ENCODE assay signal across 8 mouse cellular contexts in genomic region chr19:41629532-41629931, GRCm38 (mm10). TPM values are rescaled to one million over a fixed set of nuclear protein-coding genes. Genes with fewer than 3 reads are reported as not detected.
DNase-seq lines count a peak whose midpoint lies in the region; ATAC-seq lines count a peak whose summit lies in the region.

No protein-coding gene starts in this region.

- no peak overlapping the region for H3K4me2 ChIP-seq in forebrain, embryonic 11.5 days (ENCODE audit: low read depth, low read length, severe bottlenecking)
- H3K4me2 ChIP-seq in intestine, embryonic 16.5 days (ENCODE audit: low read depth, low read length), result no peak overlapping the region

- DNase-seq in adrenal gland, adult 2 months, result peak; percentile 38
- no peak for DNase-seq in adrenal gland, postnatal 4 days (ENCODE audit: low spot score in 2 of 2)
- peak; percentile 74 to 78 for DNase-seq in B cell, adult 2 months
- peak; percentile 63 for DNase-seq in c-Kit-positive CD71-negative TER-119-negative erythroid progenitor cells, embryonic 14.5 days (ENCODE audit: low read depth)
- DNase-seq in forebrain, embryonic 11.5 days (ENCODE audit: low spot score), result peak; percentile 76
- DNase-seq in lung, postnatal 25 days (ENCODE audit: low spot score), result peak; percentile 57
- DNase-seq in right cerebral cortex, postnatal 25 days, result peak; percentile 55

- no peak for ATAC-seq in forebrain, embryonic 11.5 days (replicated peaks; ENCODE audit: low FRiP score)
- 0 out of 2 replicates have a peak, but pooled peaks have one; percentile 28 for ATAC-seq in intestine, embryonic 16.5 days

- H3K27ac ChIP-seq in forebrain, embryonic 11.5 days (ENCODE audit: low read depth, low read length), result no peak overlapping the region
- no peak overlapping the region for H3K27ac ChIP-seq in intestine, embryonic 16.5 days (ENCODE audit: low read length)

- H3K36me3 ChIP-seq in forebrain, embryonic 11.5 days (ENCODE audit: control insufficient read depth, insufficient read depth, low read length), result no peaks in the 10 kb centered on the region
- no peaks in the 10 kb centered on the region for H3K36me3 ChIP-seq in intestine, embryonic 16.5 days (ENCODE audit: control insufficient read depth, insufficient read depth, low read length)

- H3K4me3 ChIP-seq in forebrain, embryonic 11.5 days (ENCODE audit: low read depth, low read length), result no peak overlapping the region
- H3K4me3 ChIP-seq in intestine, embryonic 16.5 days (ENCODE audit: low read length), result no peak overlapping the region

- no peaks in the 10 kb centered on the region for H3K4me1 ChIP-seq in forebrain, embryonic 11.5 days (replicated peaks; ENCODE audit: control insufficient read depth, insufficient read depth, low read length)
- H3K4me1 ChIP-seq in intestine, embryonic 16.5 days (ENCODE audit: control insufficient read depth, insufficient read depth, low read length), result no peaks in the 10 kb centered on the region

- no peaks in the 10 kb centered on the region for H3K9me3 ChIP-seq in forebrain, embryonic 11.5 days (ENCODE audit: control insufficient read depth, low read length)
- H3K9me3 ChIP-seq in intestine, embryonic 16.5 days (ENCODE audit: control insufficient read depth, low read length), result no peaks in the 10 kb centered on the region

- no peak overlapping the region for H3K9ac ChIP-seq in forebrain, embryonic 11.5 days (ENCODE audit: low read length)
- H3K9ac ChIP-seq in intestine, embryonic 16.5 days (ENCODE audit: low read depth, low read length), result no peak overlapping the region

- WGBS in forebrain, embryonic 11.5 days, result 47% methylated on average over 5 of the region's 5 CpGs
- WGBS in intestine, embryonic 16.5 days, result 46% methylated on average over 5 of the region's 5 CpGs

- H3K27me3 ChIP-seq in forebrain, embryonic 11.5 days (ENCODE audit: control insufficient read depth, insufficient read depth, low read length), result no peaks in the 10 kb centered on the region
- H3K27me3 ChIP-seq in intestine, embryonic 16.5 days (replicated peaks; ENCODE audit: control insufficient read depth, insufficient read depth, low read length), result no peaks in the 10 kb centered on the region

RNA-seq across cellular contexts. Expression of gene Gm340, which starts 47.4 kb away (rescaled TPM):
- total RNA-seq in adrenal gland, adult 2 months (2021), result 10 to 100 TPM; 12.9 to 15.0 TPM
- polyA plus RNA-seq in adrenal gland, adult 2 months (2012; rRNA removed), result 0.33 and 0.39 TPM in 2 replicates
- 10 to 100 TPM; 17.2 to 19.4 TPM for total RNA-seq in adrenal gland, postnatal 4 days (2021)
- 4.8 and 5.3 TPM in 2 replicates for polyA plus RNA-seq in forebrain, embryonic 11.5 days (2014; fragmentation: Nextera tagmentation; extraction: Ambion mirVana)
- 1.9 TPM in 2 replicates for polyA plus RNA-seq in intestine, embryonic 16.5 days (2015; fragmentation: Nextera tagmentation; extraction: Ambion mirVana)

Comparison
In these comparisons a context has a peak if more than half of its experiments do, and no peak if none do; other contexts are left out.
1. DNase-seq: peak in adrenal gland, adult 2 months (single experiment), B cell, adult 2 months (2 of 2), c-Kit-positive CD71-negative TER-119-negative erythroid progenitor cells, embryonic 14.5 days (single experiment), forebrain, embryonic 11.5 days (single experiment), lung, postnatal 25 days (single experiment) and right cerebral cortex, postnatal 25 days (single experiment); none in adrenal gland, postnatal 4 days (0 of 2).